Mouse (Mus musculus): ENCODE measurements at regions not wholly inside any gene's neighbourhood (a gene's known extent, or its start where the extent isn't known, plus 50 kb on each side); places are given as distances from the start of the nearest gene placed in this dataset.

DNA sequence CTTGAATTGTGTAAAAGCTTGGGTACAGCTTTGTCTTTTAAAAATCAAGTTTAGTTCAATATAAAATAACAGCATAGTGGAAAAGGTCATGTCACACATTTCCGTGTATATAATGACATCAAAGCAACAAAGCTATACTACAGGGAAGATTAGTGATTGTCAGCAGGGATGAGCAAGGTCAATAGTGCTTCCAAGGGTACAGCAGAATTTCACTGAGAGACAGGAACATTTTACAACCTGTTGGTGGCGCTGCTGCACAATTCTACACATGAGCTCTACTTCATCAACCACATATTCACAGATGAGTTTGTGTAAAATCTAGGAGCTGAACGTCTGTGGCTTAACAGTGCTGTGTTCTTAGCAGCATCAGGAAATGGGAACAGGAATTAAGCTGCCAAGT is 74.3 kb upstream of the A2m start:
- DNase-seq (ENCODE audit: low spot score) = peak; percentile 21

- DNase-seq (ENCODE audit: low spot score) = no peak
Measured at GRCm38 (mm10) chr6:121560393-121560793, 74.8 kb upstream of the A2m start.

- peak; percentile 8 for DNase-seq (ENCODE audit: low spot score)
Measured at GRCm38 (mm10) chr6:121556481-121556880, 78.7 kb upstream of the A2m start.

DNA sequence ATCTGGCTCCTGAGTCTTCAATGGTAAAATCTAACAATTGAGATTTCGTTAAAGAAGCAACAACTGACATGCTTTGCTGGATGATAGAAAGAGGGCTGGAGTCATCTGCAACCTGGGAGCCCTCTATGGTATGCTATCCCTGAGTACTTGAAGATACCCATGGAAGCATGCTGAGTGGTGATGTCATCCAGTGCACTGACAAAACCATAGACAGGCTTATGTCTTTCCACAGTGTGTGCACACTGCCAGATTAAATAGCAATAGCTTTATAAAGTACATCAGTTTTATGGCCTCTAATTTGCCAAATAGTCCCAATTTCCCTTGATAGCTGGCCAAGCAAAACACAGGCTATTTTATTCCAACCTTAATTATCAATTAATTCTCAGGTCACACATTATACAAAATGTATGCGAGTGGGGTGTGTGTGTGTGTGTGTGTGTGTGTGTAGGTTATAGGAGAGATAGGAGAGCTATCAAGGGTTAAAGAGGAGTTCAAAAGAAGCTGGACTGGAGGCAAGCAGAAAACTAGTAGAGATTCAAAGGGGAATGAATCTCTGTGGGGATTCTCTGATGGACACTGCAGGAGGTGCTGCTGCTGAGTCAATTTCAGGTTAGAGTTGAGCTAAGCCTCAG is 80.1 kb upstream of the Iqsec3 start:
- no peak for DNase-seq (ENCODE audit: low spot score)

DNA sequence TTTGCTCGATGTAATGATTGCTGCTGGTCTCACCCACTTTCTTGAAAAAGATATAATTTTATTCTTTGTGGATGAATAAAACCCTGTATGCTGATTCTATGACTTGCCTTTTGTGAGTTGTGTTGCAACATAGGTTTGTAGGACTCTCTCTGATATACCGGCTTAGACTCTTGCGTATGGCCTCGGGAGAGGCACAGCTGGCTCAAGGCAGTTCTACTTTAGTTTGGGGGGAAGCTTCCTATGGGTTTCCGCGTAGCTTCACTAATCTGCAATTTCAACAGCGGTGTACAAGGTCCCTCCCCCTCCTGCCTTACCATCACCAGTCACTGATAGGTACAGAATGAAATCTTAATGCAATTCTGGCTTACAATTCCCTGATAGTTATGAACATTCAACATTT is 60.0 kb upstream of the Iqsec3 start:
- no peak for DNase-seq (ENCODE audit: low spot score)

- DNase-seq (ENCODE audit: low spot score) = peak; percentile 47
Measured at GRCm38 (mm10) chr6:121532926-121533325, 59.4 kb upstream of the Iqsec3 start.

GRCm38 (mm10) chr6:121531825-121532389 is 58.4 kb upstream of the Iqsec3 start:
- DNase-seq (ENCODE audit: low spot score) = no peak

- no peak for DNase-seq (ENCODE audit: low spot score)
Measured at GRCm38 (mm10) chr6:121527281-121527680, 53.8 kb upstream of the Iqsec3 start.

- no peak for DNase-seq (ENCODE audit: low spot score)
Measured at GRCm38 (mm10) chr6:121526121-121526520, 52.6 kb upstream of the Iqsec3 start.

DNA sequence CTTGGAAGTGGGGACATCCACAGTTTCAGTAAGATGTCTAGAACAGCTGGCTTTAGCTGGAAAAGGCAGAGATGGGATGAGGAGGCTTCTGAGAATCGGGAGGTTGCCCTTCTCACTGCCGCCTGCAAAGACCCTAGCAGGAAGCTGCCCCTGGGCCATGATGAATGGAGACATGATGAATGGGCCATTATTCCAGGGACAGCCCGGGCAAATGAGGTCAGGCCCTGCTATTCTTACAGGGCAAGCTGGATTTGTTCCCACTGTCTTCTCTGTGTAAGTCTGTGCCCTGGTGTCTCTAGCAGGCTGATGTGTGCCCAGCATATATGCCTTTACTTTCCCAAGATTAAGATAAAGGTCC is 51.1 kb upstream of the Iqsec3 start:
- no peak for DNase-seq (ENCODE audit: low spot score)

DNA sequence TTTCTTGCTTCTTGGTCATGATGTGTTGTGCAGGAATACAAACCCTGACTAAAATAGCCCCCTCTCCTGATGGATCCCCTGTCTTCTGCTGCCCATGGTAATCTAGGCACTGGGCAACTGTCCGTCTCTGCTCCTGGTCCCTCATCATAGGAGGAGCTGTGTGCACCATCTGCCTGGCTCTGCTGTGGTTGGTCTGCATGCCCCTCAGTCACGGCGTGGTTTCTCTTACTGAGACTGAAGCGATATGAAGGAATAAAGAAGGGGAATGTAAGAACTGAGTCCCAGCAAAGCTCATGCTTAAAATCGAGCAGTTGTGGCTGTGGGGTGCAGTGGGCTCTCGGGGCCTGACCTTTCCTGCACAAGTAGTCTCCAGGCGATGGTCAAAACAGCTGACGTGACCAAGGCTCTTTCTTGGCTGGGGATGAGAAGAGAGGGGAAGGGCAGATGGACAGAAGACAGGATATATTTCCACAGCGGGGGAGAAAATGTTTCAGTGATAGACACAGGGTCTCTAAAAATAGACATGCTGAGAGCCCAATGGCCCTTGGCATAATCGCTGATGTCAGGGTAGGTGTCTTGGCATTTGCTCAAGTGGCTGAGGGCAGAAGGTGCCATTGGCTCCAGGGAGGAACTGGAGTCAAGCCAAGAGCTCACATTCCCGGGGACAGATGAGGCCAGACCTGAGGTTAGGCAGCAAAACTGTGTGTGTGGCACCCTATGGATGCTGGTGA is 50.6 kb upstream of the Iqsec3 start:
- no peak for DNase-seq (ENCODE audit: low spot score)

Data from ovary, postnatal 36 days (tissue).